Mouse (Mus musculus) neural tube, embryonic 14.5 days (tissue): ENCODE measurements around the gene Hspa12b. TPM values are rescaled to one million over a fixed set of nuclear protein-coding genes. Genes with fewer than 3 reads are reported as not detected.
A peak's percentile ranks its signal among the peaks of the same experiment; 100 is the strongest.

Experiments
- ATAC-seq: fragments of 200-750 bp; cut with Nextera tagmentation; 2 replicates; pipeline ENCODE4 v1.8.0; 2017; ENCODE audit warnings: low read depth, mild to moderate bottlenecking, moderate TSS enrichment, moderate library complexity
- H3K27ac ChIP-seq: fragments of 300-500 bp; sonication (generic); 2 replicates; pipeline ENCODE4 v1.5.1; 2014; ENCODE audit warnings: low read depth, mild to moderate bottlenecking, control low read depth, low read length, moderate library complexity, mixed read lengths
- H3K27me3 ChIP-seq: fragments of 300-500 bp; sonication (generic); 2 replicates; pipeline ENCODE4 v1.6.1; 2014; ENCODE audit warnings: low read length; ENCODE audit not compliant: control insufficient read depth, insufficient read depth
- H3K36me3 ChIP-seq: fragments of 300-500 bp; sonication (generic); 2 replicates; pipeline ENCODE4 v1.6.1; 2014; ENCODE audit warnings: low read length, mixed read lengths; ENCODE audit not compliant: control insufficient read depth, insufficient read depth
- H3K4me1 ChIP-seq: fragments of 300-500 bp; sonication (generic); 2 replicates; pipeline ENCODE4 v1.6.1; 2014; ENCODE audit warnings: low read length; ENCODE audit not compliant: control insufficient read depth, insufficient read depth
- H3K4me2 ChIP-seq: fragments of 300-500 bp; sonication (generic); 2 replicates; pipeline ENCODE4 v1.6.1; 2014; ENCODE audit warnings: mild to moderate bottlenecking, low read depth, low read length, control low read depth
- H3K4me3 ChIP-seq: fragments of 300-500 bp; sonication (generic); 2 replicates; pipeline ENCODE4 v1.5.1; 2014; ENCODE audit warnings: low read depth, low read length, control low read depth, mixed read lengths
- H3K9ac ChIP-seq: fragments of 300-500 bp; sonication (generic); replicated peaks from 2 replicates; pipeline ENCODE4 v1.6.1; 2014; ENCODE audit warnings: low read depth, mild to moderate bottlenecking, control low read depth, low read length, mixed read lengths
- H3K9me3 ChIP-seq: fragments of 300-500 bp; sonication (generic); 2 replicates; pipeline ENCODE4 v1.6.1; 2016; ENCODE audit warnings: low read length; ENCODE audit not compliant: control insufficient read depth
- WGBS: fragments of 180-500 bp; shearing (Covaris S2); extraction: QIAGEN DNeasy Blood & Tissue Kit; methylation state at CpG from one replicate; pipeline ENCODE4 v1.1.7; 2014; 5-methylcytosine and 5-hydroxymethylcytosine counted together
- polyA plus RNA-seq: library from polyadenylated mRNA; unstranded; fragments of >200 nt; fragmentation: Nextera tagmentation; extraction: Ambion mirVana; gene quantifications from 2 replicates; pipeline ENCODE4 v1.2.1, GENCODE M21; 2014

The Hspa12b gene
- polyA plus RNA-seq, 1 experiment from 2014 or later = 1.3 TPM

DNA sequence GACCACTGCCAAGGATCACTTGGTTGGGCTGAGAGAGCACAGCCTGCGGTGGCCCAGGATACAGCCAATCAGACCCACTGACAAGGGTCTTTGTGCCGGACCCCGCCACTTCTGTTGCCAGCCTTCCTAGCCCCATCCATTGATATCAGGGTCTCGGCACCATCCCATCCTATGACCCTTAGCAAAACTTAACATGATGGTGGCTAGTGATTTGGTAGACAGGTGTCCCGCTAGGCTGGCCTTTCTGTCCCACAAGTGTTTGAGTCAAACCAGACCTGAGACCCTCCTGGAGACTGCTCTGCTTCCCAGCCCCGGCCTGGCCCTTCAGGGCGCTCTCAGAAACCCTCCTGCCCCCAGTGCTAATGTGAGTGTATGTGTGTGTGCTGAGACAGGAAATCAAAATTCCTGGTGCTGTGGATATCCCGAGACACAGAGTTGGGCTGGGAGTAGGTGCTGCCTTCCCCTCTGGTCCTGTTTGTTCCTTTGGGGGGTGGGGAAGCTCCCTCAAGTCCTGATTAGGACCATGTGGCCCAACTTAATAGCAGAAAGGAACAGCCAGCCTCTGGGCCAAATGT lies 7.8 kb downstream of the Hspa12b start:
- no peak overlapping the region for H3K4me3 ChIP-seq
- H3K27ac ChIP-seq = no peak overlapping the region
- H3K9ac ChIP-seq = 0 out of 2 replicates have a peak overlapping the region, but pooled peaks have one; percentile 3
- no peaks in the 10 kb centered on the region for H3K4me1 ChIP-seq
- 92% methylated on average over 8 of the region's 8 CpGs for WGBS
- H3K4me2 ChIP-seq = no peak overlapping the region
- H3K27me3 ChIP-seq = no peaks in the 10 kb centered on the region
- H3K9me3 ChIP-seq = no peaks in the 10 kb centered on the region
- no peak for ATAC-seq
- H3K36me3 ChIP-seq = no peaks in the 10 kb centered on the region

DNA sequence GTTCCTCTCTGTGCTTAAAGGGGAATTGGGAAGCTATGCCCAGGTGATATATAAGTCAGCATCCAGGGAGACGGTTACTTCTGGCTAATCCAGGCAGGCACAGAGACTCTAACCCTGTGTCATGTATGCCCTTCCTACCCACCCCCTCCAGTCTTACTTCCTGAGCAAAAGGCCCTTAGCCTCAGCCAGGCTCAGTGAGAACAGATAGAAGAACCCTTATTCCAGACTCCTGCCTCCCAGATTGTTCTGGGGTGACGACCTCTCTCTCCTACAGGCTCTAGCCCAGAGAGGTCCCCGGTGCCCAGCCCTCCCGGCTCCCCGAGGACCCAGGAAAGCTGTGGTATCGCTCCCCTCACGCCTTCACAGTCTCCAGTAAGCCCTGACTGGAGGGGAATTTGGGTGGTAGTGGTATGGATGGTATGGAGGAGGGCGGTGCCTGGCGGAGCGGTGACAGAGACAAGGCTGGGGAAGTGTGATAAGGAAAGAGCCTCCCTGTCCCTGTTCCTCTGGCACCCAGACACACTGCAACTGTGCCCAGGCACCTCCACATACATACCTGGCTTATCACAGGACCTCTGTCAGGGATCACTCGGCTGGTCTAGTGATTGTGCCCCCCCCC lies 8.6 kb downstream of the Hspa12b start:
- no peaks in the 10 kb centered on the region for H3K36me3 ChIP-seq
- H3K4me1 ChIP-seq = no peaks in the 10 kb centered on the region
- H3K27me3 ChIP-seq = no peaks in the 10 kb centered on the region
- no peak overlapping the region for H3K4me2 ChIP-seq
- no peaks in the 10 kb centered on the region for H3K9me3 ChIP-seq
- WGBS = 74% methylated on average over 11 of the region's 11 CpGs
- H3K27ac ChIP-seq = no peak overlapping the region
- no peak for ATAC-seq
- no peak overlapping the region for H3K4me3 ChIP-seq
- H3K9ac ChIP-seq = no peak overlapping the region

DNA sequence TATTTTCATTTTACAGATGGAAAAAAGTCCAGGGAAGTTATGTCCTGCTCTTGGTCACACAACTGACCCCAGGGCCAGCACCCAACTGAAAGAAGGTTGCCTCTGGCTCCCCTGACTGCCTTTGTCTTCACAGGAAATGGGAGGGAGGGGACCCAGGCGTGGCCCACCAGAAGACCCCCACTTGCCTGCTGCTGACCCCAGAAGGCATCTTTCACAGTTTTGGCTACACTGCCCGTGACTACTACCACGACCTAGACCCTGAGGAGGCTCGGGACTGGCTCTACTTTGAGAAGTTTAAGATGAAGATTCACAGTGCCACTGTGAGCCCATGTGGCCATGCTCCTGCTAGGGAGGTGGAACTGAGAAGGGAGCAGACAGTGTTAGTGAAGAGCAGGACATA lies 11.2 kb downstream of the Hspa12b start:
- H3K4me1 ChIP-seq = no peaks in the 10 kb centered on the region
- no peaks in the 10 kb centered on the region for H3K27me3 ChIP-seq
- 84% methylated on average over 4 of the region's 4 CpGs for WGBS
- no peaks in the 10 kb centered on the region for H3K9me3 ChIP-seq
- no peak for ATAC-seq
- H3K4me2 ChIP-seq = no peak overlapping the region
- 0 out of 2 replicates have a peak, but pooled peaks cover 1% of the 10 kb centered on the region for H3K36me3 ChIP-seq
- H3K9ac ChIP-seq = no peak overlapping the region
- no peak overlapping the region for H3K4me3 ChIP-seq
- no peak overlapping the region for H3K27ac ChIP-seq

DNA sequence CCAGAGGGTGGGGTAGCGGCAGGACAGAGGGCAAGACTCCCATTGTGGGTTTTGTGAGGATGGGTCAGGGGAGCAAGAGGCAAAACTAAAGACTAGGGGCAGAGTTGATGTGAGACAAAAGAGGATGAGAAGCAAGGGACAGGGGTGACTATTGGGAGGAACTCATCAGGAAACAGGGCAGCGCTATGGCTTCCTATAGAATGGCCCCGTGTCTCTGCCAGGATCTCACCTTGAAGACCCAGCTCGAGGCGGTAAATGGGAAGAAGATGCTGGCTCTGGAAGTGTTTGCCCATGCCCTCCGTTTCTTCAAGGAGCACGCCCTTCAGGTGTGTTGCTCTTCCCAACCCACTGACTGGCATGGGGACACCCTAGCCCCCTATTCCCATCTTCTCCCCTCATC lies 11.7 kb downstream of the Hspa12b start:
- Histone ChIP-seq H3K9ac (no peak overlapping the region), H3K4me1 (no peaks in the 10 kb centered on the region), H3K9me3 (no peaks in the 10 kb centered on the region), H3K27ac (no peak overlapping the region), H3K4me2 (no peak overlapping the region), H3K4me3 (no peak overlapping the region), H3K36me3 (0 out of 2 replicates have a peak, but pooled peaks cover 3% of the 10 kb centered on the region), H3K27me3 (no peaks in the 10 kb centered on the region)
- WGBS = 83% methylated on average over 7 of the region's 7 CpGs
- ATAC-seq = no peak

GRCm38 (mm10) chr2:131139287-131139686 lies 12.2 kb downstream of the Hspa12b start:
- Histone ChIP-seq H3K36me3 (peaks cover 5% of the 10 kb centered on the region; the same call in 1 of the 2 replicates), H3K4me2 (no peak overlapping the region), H3K4me1 (no peaks in the 10 kb centered on the region), H3K9ac (no peak overlapping the region), H3K9me3 (no peaks in the 10 kb centered on the region), H3K4me3 (no peak overlapping the region), H3K27ac (no peak overlapping the region), H3K27me3 (no peaks in the 10 kb centered on the region)
- no peak for ATAC-seq
- WGBS = 88% methylated on average over 5 of the region's 5 CpGs

DNA sequence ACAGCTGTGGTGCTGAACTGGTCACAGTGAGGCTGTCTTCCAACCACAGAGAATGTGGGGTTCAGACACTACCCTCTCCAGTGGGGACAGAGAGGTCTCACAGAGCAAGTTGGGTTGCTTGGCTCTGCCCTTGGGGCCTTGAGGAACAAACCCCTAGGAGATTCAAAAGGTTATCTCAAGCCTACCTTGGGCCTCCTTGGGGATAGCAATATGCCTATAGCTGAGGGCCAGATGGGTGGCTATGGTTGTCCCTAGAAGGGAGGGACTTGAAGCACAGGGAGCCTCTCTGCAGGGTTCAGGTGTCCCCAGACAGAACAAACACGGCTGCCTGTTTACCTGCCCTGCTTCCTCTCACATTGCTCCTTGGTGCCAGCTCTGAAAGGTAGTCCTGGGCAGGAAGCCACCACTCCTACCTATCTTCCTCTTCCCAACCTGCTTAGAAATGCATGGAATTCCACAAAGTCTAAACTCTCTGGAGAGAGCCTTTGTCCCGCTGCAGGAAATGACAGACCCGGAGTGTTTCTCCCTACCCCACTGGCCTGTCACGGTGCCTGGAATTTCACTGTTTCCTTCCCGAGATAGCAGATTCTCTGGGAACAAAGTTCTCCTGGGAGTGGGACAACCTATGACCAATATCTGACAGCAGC lies 12.9 kb downstream of the Hspa12b start:
- no peaks in the 10 kb centered on the region for H3K4me1 ChIP-seq
- no peak for ATAC-seq
- H3K9ac ChIP-seq = no peak overlapping the region
- peaks cover 11% of the 10 kb centered on the region; the same call in 1 of the 2 replicates for H3K36me3 ChIP-seq
- no peak overlapping the region for H3K4me3 ChIP-seq
- WGBS = 69% methylated on average over 5 of the region's 5 CpGs
- H3K27ac ChIP-seq = no peak overlapping the region
- H3K4me2 ChIP-seq = no peak overlapping the region
- no peaks in the 10 kb centered on the region for H3K27me3 ChIP-seq
- H3K9me3 ChIP-seq = no peaks in the 10 kb centered on the region

DNA sequence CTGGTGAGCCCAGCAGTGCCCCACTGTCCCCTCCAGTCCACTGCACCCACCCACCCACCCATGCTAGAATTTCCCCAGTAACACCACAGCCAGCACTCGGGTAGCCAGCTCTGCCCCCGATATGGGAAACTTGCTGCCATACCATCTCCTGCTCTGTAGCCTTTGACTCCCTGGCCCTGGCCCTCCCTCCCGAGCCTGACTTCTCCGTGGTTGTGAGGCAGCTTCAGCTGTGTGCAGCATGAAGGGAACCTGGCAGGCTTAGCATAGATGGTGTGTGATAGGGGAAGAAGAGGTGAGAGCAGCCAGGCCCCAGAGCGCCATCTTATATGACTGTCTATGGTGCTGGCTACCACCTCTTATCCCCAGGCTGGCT lies 13.4 kb downstream of the Hspa12b start:
- no peak for ATAC-seq
- Histone ChIP-seq H3K9me3 (no peaks in the 10 kb centered on the region), H3K4me3 (no peak overlapping the region), H3K4me2 (no peak overlapping the region), H3K36me3 (peaks cover 11% of the 10 kb centered on the region; the same call in 1 of the 2 replicates), H3K27ac (no peak overlapping the region), H3K4me1 (no peaks in the 10 kb centered on the region), H3K9ac (no peak overlapping the region), H3K27me3 (no peaks in the 10 kb centered on the region)
- 75% methylated on average over 5 of the region's 5 CpGs for WGBS

GRCm38 (mm10) chr2:131141336-131141986 lies 14.4 kb downstream of the Hspa12b start:
- H3K27me3 ChIP-seq = no peaks in the 10 kb centered on the region
- H3K9ac ChIP-seq = no peak overlapping the region
- H3K27ac ChIP-seq = no peak overlapping the region
- 89% methylated on average over 8 of the region's 8 CpGs for WGBS
- no peak overlapping the region for H3K4me2 ChIP-seq
- ATAC-seq = no peak
- peaks cover 11% of the 10 kb centered on the region; the same call in 1 of the 2 replicates for H3K36me3 ChIP-seq
- H3K4me1 ChIP-seq = no peaks in the 10 kb centered on the region
- no peak overlapping the region for H3K4me3 ChIP-seq
- no peaks in the 10 kb centered on the region for H3K9me3 ChIP-seq

DNA sequence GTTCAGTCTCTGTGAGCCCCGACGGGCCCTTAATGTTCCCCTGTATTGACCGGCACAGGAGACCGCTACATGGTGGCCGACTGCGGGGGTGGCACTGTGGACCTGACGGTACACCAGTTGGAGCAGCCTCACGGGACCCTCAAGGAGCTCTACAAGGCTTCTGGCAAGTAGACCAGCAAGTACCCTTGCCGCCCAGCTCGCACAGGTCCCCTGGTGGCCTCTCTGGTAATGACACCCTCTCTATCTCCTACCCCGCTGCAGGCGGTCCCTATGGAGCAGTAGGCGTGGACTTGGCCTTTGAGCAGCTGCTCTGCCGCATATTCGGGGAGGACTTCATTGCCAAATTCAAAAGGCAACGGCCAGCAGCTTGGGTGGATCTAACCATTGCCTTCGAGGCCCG lies 15.5 kb downstream of the Hspa12b start:
- no peak overlapping the region for H3K9ac ChIP-seq
- ATAC-seq = peak; percentile 48; the same call in 1 of the 2 replicates
- no peak overlapping the region for H3K4me3 ChIP-seq
- H3K27me3 ChIP-seq = no peaks in the 10 kb centered on the region
- peaks cover 22% of the 10 kb centered on the region; the same call in 1 of the 2 replicates for H3K36me3 ChIP-seq
- no peak overlapping the region for H3K27ac ChIP-seq
- H3K4me2 ChIP-seq = no peak overlapping the region
- no peaks in the 10 kb centered on the region for H3K9me3 ChIP-seq
- H3K4me1 ChIP-seq = no peaks in the 10 kb centered on the region
- 28% methylated on average over 18 of the region's 18 CpGs for WGBS
